Mouse (Mus musculus): ENCODE measurements around the gene Atad5. TPM values are rescaled to one million over a fixed set of nuclear protein-coding genes. Genes with fewer than 3 reads are reported as not detected.

The Atad5 gene
- polyA plus RNA-seq, 2 experiments: 10.9 to 11.6 TPM

- TF ChIP-seq CTCF (IDR thresholded peaks at IDR 0.05; ENCODE audit: low read depth) (no peak), EP300 (IDR thresholded peaks at IDR 0.05; ENCODE audit: low read depth) (no peak)
- no peaks in the 10 kb centered on the region for H3K9me3 ChIP-seq (ENCODE audit: control insufficient read depth, low read length)
- WGBS (ENCODE audit: insufficient replicate concordance): 69% methylated on average over 4 of the region's 4 CpGs
- ATAC-seq (ENCODE audit: insufficient read depth) (no peak), DNase-seq (ENCODE audit: low read depth in 3 of 3, low spot score in 3 of 3) (no peak)
- no peak overlapping the region for H3K27ac ChIP-seq
- H3K27me3 ChIP-seq (ENCODE audit: control insufficient read depth, insufficient read depth, low read length): peaks cover 12% of the 10 kb centered on the region
- H3K4me1 ChIP-seq (replicated peaks; ENCODE audit: control insufficient read depth in 2 of 2, insufficient read depth in 2 of 2, low read length in 1 of 2): peaks cover 4 to 5% of the 10 kb centered on the region in 2 experiments; a peak in 1 of 4 replicates
- no peak overlapping the region for H3K4me3 ChIP-seq (ENCODE audit: insufficient read depth in 1 of 2, low read depth in 2 of 2, low read length in 2 of 2)
- no peak overlapping the region for H3K4me2 ChIP-seq (ENCODE audit: low read depth)
- H3K9ac ChIP-seq (replicated peaks): no peak overlapping the region
- no peaks in the 10 kb centered on the region for H3K36me3 ChIP-seq (replicated peaks; ENCODE audit: control insufficient read depth, insufficient read depth, low read depth)
These were observed 66.8 kb downstream of the Atad5 start for GRCm38 (mm10) chr11:80155961-80156360.

DNA sequence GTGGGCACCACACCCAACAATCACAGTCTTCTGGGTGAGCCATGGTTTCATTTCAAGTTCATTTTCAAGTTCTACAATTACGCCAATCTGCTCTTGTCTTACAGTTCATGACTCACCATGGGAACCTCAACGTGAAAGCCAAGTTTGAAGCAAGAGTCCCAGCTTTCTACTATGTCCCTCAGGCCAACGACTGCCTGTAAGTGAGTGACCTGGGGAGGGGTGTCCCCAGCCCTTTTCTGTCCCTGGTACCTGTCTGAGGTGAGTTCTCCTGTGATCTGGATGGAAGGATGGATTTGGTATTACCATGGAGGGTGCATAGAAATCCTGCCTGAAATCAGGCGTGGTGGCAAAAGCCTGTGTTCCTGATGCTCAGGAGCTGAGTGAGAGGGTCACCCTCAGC lies 67.6 kb downstream of the Atad5 start:
- DNase-seq (ENCODE audit: low read depth in 3 of 3, low spot score in 3 of 3) (no peak), ATAC-seq (ENCODE audit: insufficient read depth) (no peak)
- H3K36me3 ChIP-seq (replicated peaks; ENCODE audit: control insufficient read depth, insufficient read depth, low read depth): no peaks in the 10 kb centered on the region
- H3K27ac ChIP-seq: no peak overlapping the region
- H3K4me1 ChIP-seq (replicated peaks; ENCODE audit: control insufficient read depth in 2 of 2, insufficient read depth in 2 of 2, low read length in 1 of 2): peaks cover 4 to 5% of the 10 kb centered on the region in 2 experiments; a peak in 1 of 4 replicates
- no peaks in the 10 kb centered on the region for H3K9me3 ChIP-seq (ENCODE audit: control insufficient read depth, low read length)
- no peak overlapping the region for H3K4me3 ChIP-seq (ENCODE audit: insufficient read depth in 1 of 2, low read depth in 2 of 2, low read length in 2 of 2)
- H3K9ac ChIP-seq (replicated peaks): no peak overlapping the region
- peaks cover 12% of the 10 kb centered on the region for H3K27me3 ChIP-seq (ENCODE audit: control insufficient read depth, insufficient read depth, low read length)
- WGBS (ENCODE audit: insufficient replicate concordance): 62% methylated on average over 4 of the region's 4 CpGs
- H3K4me2 ChIP-seq (ENCODE audit: low read depth): no peak overlapping the region
- TF ChIP-seq CTCF (IDR thresholded peaks at IDR 0.05; ENCODE audit: low read depth) (no peak), EP300 (IDR thresholded peaks at IDR 0.05; ENCODE audit: low read depth) (no peak)

DNA sequence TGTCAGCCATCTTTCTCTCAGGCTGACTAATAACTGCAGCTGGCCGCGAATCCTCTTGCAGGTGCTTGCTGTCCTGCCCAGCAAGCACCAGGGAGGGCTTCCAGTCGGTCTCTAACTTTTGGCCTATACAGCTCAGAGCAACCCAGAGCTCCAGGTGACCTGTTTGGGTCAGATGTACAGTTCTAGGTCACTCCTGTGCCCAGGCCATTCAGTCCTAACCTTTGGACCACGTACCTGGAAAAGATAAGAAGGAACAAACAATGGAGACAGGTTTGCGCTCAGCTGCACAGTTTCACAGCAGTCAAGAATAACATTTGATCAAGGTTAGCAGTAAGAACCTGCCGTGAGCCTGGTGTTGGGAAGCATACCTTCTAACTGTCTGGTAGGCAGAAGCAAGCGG lies 69.8 kb downstream of the Atad5 start:
- H3K27ac ChIP-seq: no peak overlapping the region
- no peak overlapping the region for H3K4me2 ChIP-seq (ENCODE audit: low read depth)
- H3K4me3 ChIP-seq (ENCODE audit: insufficient read depth in 1 of 2, low read depth in 2 of 2, low read length in 2 of 2): no peak overlapping the region
- no peaks in the 10 kb centered on the region; a peak in 1 of 4 replicates for H3K4me1 ChIP-seq (replicated peaks; ENCODE audit: control insufficient read depth in 2 of 2, insufficient read depth in 2 of 2, low read length in 1 of 2)
- no peak overlapping the region for H3K9ac ChIP-seq (replicated peaks)
- no peaks in the 10 kb centered on the region for H3K36me3 ChIP-seq (replicated peaks; ENCODE audit: control insufficient read depth, insufficient read depth, low read depth)
- ATAC-seq (ENCODE audit: insufficient read depth): peak; percentile 51
- no peak for TF ChIP-seq CTCF (IDR thresholded peaks at IDR 0.05; ENCODE audit: low read depth)
- no peak for TF ChIP-seq EP300 (IDR thresholded peaks at IDR 0.05; ENCODE audit: low read depth)
- peaks cover 10% of the 10 kb centered on the region for H3K27me3 ChIP-seq (ENCODE audit: control insufficient read depth, insufficient read depth, low read length)
- WGBS (ENCODE audit: insufficient replicate concordance): 60% methylated on average over 7 of the region's 7 CpGs
- DNase-seq (ENCODE audit: low read depth in 3 of 3, low spot score in 3 of 3): no peak
- no peaks in the 10 kb centered on the region for H3K9me3 ChIP-seq (ENCODE audit: control insufficient read depth, low read length)

- 66% methylated on average over 4 of the region's 4 CpGs for WGBS (ENCODE audit: insufficient replicate concordance)
- no peaks in the 10 kb centered on the region; a peak in 1 of 4 replicates for H3K4me1 ChIP-seq (replicated peaks; ENCODE audit: control insufficient read depth in 2 of 2, insufficient read depth in 2 of 2, low read length in 1 of 2)
- no peak overlapping the region for H3K4me3 ChIP-seq (ENCODE audit: insufficient read depth in 1 of 2, low read depth in 2 of 2, low read length in 2 of 2)
- H3K27ac ChIP-seq: no peak overlapping the region
- no peaks in the 10 kb centered on the region for H3K9me3 ChIP-seq (ENCODE audit: control insufficient read depth, low read length)
- DNase-seq (ENCODE audit: low read depth in 3 of 3, low spot score in 3 of 3): no peak
- no peaks in the 10 kb centered on the region for H3K36me3 ChIP-seq (replicated peaks; ENCODE audit: control insufficient read depth, insufficient read depth, low read depth)
- TF ChIP-seq EP300 (IDR thresholded peaks at IDR 0.05; ENCODE audit: low read depth) (no peak), CTCF (IDR thresholded peaks at IDR 0.05; ENCODE audit: low read depth) (no peak)
- H3K4me2 ChIP-seq (ENCODE audit: low read depth): no peak overlapping the region
- no peaks in the 10 kb centered on the region; the same call in 1 of the 2 replicates for H3K27me3 ChIP-seq (ENCODE audit: control insufficient read depth, insufficient read depth, low read length)
- ATAC-seq (ENCODE audit: insufficient read depth): no peak
- H3K9ac ChIP-seq (replicated peaks): no peak overlapping the region
These were observed 71.8 kb downstream of the Atad5 start for GRCm38 (mm10) chr11:80161041-80161440.

- H3K9ac ChIP-seq (replicated peaks): no peak overlapping the region
- TF ChIP-seq CTCF (IDR thresholded peaks at IDR 0.05; ENCODE audit: low read depth): no peak
- no peak for TF ChIP-seq EP300 (IDR thresholded peaks at IDR 0.05; ENCODE audit: low read depth)
- no peak overlapping the region for H3K27ac ChIP-seq
- no peak for DNase-seq (ENCODE audit: low read depth in 3 of 3, low spot score in 3 of 3)
- 14% methylated on average over 7 of the region's 7 CpGs for WGBS (ENCODE audit: insufficient replicate concordance)
- no peaks in the 10 kb centered on the region for H3K27me3 ChIP-seq (ENCODE audit: control insufficient read depth, insufficient read depth, low read length)
- no peaks in the 10 kb centered on the region for H3K9me3 ChIP-seq (ENCODE audit: control insufficient read depth, low read length)
- H3K4me2 ChIP-seq (ENCODE audit: low read depth): no peak overlapping the region
- ATAC-seq (ENCODE audit: insufficient read depth): no peak
- no peaks in the 10 kb centered on the region; a peak in 1 of 4 replicates for H3K4me1 ChIP-seq (replicated peaks; ENCODE audit: control insufficient read depth in 2 of 2, insufficient read depth in 2 of 2, low read length in 1 of 2)
- H3K36me3 ChIP-seq (replicated peaks; ENCODE audit: control insufficient read depth, insufficient read depth, low read depth): no peaks in the 10 kb centered on the region
- no peak overlapping the region for H3K4me3 ChIP-seq (ENCODE audit: insufficient read depth in 1 of 2, low read depth in 2 of 2, low read length in 2 of 2)
These were observed 74.3 kb downstream of the Atad5 start for GRCm38 (mm10) chr11:80163362-80164116.

All from liver, embryonic 14.5 days (tissue).